Mouse (Mus musculus) olfactory bulb, adult 2 months (tissue): ENCODE results near the gene Slc7a15. TPM values are rescaled to one million over a fixed set of nuclear protein-coding genes. Genes with fewer than 3 reads are reported as not detected.
A peak's percentile ranks its signal among the peaks of the same experiment; 100 is the strongest.
"Not testable (repeated sequence)": the region's sequence is repeated elsewhere in the genome, so short reads cannot be mapped to it uniquely, and the experiment has no call there.

Experiments used
- H3K27ac ChIP-seq: fragments of 200-500 bp; 2 replicates; pipeline ENCODE4 v1.5.1; 2012; ENCODE audit warnings: low read depth, low read length; ENCODE audit not compliant: insufficient read depth
- H3K4me1 ChIP-seq: fragments of 200-500 bp; 2 replicates; pipeline ENCODE4 v1.6.1; 2012; ENCODE audit warnings: low read length; ENCODE audit not compliant: control insufficient read depth, insufficient read depth
- H3K4me3 ChIP-seq: fragments of 200-500 bp; 2 replicates; pipeline ENCODE4 v1.5.1; 2012; ENCODE audit warnings: mild to moderate bottlenecking, low read depth, low read length, moderate library complexity; ENCODE audit not compliant: insufficient read depth
- CTCF ChIP-seq: fragments of 200-500 bp; IDR thresholded peaks from 2 replicates; pipeline ENCODE4 v1.5.1; 2012; ENCODE audit warnings: low read depth, mild to moderate bottlenecking, low read length, moderate library complexity; ENCODE audit not compliant: insufficient read depth
- POLR2A ChIP-seq: fragments of 200-500 bp; IDR thresholded peaks from 2 replicates; pipeline ENCODE4 v1.6.1; 2012; ENCODE audit warnings: mild to moderate bottlenecking, low read depth, low read length, moderate library complexity; ENCODE audit not compliant: insufficient read depth
- WGBS: fragments of 180-500 bp; shearing (Covaris S2); methylation state at CpG from one replicate; pipeline ENCODE4 v1.1.7; 2018; 5-methylcytosine and 5-hydroxymethylcytosine counted together
- polyA plus RNA-seq: library from polyadenylated mRNA; stranded (reverse); fragments of >200 nt; gene quantifications from 2 replicates; pipeline ENCODE4 v1.2.4, GENCODE M21; 2012; ENCODE audit warnings: low replicate concordance; ENCODE audit not compliant: missing spikeins, insufficient read depth, insufficient read length

Gene Slc7a15
- polyA plus RNA-seq, 1 experiment: not detected

DNA sequence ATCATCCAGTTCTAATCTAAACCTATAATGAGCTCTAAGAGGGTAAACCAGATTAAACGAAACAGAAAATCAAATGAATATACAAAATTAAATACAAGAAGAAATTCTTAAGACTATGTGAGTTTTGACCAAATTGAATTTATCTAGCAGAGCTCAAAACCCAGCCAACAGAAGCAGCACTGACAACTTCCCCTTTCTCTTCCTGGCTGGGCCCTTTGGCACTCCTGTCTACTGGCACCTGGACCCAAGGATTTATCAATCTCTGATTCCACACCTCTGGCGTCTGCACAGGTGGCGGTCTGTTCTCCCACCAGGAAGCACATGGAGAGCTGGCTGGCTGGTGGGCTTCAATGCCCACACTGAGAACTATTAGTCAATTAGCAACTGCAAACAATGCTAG, 39.0 kb downstream of the Slc7a15 start:
- WGBS: 80% methylated on average over 3 of the region's 3 CpGs
- not testable (repeated sequence) for H3K27ac ChIP-seq, H3K4me1 ChIP-seq, H3K4me3 ChIP-seq

DNA sequence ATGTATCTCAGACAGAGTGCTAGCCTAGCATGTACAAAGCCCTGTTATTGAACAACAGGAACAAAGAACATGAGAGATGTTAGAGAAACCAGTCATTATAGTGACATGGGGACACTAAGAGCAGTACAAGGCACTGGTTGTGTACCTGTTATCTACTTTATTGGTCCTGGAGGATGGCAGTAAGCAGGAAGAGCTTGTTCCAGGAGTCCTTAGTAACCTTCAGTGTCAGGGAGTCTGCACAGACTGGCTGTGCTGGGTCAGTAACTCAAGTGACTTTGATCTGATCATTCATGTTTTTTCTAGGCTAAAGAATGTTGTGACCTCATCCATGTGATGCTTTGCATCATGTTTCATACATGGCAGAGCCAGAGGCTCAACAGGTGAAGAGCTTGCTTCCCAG, 42.7 kb downstream of the Slc7a15 start:
- no peak overlapping the region for H3K27ac ChIP-seq
- no peaks in the 10 kb centered on the region for H3K4me1 ChIP-seq
- no peak overlapping the region for H3K4me3 ChIP-seq
- TF ChIP-seq POLR2A (no peak), CTCF (no peak)

DNA sequence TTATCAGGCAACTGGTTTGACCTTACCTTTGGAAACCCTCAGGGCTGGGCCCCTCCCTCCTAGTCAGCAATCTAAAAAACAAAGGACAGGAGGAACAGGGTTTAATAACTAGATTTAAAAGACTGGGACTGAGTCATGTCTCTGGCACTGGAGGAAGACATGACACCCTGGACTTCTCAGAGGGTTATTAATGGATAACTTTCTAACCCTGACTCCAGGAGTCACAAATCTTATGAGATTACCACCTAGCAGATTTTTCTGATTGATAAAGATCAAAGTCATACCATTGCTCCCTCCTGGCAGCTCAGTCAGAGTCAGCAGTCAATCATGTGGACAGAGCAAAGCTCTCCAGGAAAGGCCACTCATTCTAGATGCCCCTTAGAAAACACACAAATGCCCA, 43.4 kb downstream of the Slc7a15 start:
- no peak for TF ChIP-seq CTCF
- no peak for TF ChIP-seq POLR2A
- no peak overlapping the region for H3K4me3 ChIP-seq
- H3K27ac ChIP-seq: no peak overlapping the region
- no peaks in the 10 kb centered on the region for H3K4me1 ChIP-seq

DNA sequence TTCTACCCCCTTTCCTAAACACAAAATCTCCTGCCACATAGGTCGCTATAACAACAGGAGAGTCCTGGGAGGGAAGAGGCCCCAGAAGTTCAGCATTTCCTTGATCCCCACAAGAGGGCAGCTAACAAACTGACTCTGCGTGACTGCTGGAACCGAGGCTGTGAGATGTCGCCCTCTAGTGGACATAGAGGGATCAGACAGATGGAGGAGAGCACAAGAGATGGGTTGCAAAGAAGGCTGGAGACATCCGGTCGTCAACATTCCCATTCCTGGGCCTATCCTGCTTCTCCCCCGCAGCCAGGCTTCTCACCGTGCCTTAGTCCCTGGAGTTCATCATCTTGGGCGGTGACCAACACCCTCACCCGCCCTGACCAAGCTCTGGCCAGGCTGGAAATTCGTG, 51.5 kb downstream of the Slc7a15 start:
- Histone ChIP-seq H3K4me3 (no peak overlapping the region), H3K4me1 (peaks cover 10% of the 10 kb centered on the region), H3K27ac (no peak overlapping the region)
- WGBS: 24% methylated on average over 11 of the region's 11 CpGs
- peak; percentile 79 for TF ChIP-seq CTCF
- TF ChIP-seq POLR2A: no peak

DNA sequence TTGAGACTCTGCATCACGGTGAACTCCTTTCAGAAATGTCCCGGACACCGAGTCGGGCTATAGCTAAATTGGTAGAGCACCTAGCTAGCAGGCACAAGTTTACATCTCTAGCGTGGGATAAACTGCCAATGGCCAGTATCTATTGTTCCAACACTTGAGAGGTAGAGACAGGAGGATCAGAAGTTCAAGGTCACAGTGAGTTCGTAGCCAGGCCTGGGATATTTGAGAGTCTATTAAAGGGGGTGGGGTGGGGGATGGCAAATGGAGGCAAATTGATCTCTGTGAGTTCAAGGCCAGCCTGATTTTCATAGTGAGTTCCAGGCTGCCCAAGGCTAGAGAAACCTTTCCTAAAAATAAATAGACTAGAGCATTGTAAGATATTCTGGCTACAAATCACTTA, 52.1 kb downstream of the Slc7a15 start:
- Histone ChIP-seq H3K27ac (no peak overlapping the region), H3K4me3 (no peak overlapping the region), H3K4me1 (peaks cover 10% of the 10 kb centered on the region)
- WGBS: 95% methylated on average over 6 of the region's 6 CpGs
- no peak for TF ChIP-seq POLR2A
- no peak for TF ChIP-seq CTCF

DNA sequence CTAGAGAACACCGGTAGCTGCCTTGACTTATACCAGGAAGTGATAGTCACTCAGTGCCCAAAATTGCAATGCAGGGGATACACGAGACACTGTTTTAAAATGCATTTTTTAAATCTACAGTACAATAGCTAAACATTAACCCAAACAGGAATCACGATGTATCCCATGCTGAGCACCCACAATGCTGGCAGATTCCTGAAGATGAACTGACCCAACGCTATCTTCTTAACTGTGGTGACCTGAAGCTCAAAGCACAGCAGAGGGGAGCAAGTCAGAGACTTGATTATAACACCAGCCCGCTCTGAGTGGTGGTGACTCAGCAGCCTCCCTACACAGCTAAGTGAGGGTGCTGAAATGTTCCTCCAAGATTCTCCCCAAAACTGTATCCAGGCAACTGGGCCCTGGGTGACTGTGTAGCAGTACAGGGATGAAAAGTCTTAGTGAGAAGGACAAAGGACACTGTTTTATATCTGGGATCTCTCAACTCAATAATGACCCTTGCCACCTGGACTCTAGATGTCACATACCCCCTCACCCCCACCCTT, 53.7 kb downstream of the Slc7a15 start:
- H3K27ac ChIP-seq: peak overlapping the region; percentile 65
- no peak for TF ChIP-seq CTCF
- TF ChIP-seq POLR2A: no peak
- no peak overlapping the region for H3K4me3 ChIP-seq
- H3K4me1 ChIP-seq: peaks cover 10% of the 10 kb centered on the region
- 40% methylated on average over 5 of the region's 5 CpGs for WGBS

DNA sequence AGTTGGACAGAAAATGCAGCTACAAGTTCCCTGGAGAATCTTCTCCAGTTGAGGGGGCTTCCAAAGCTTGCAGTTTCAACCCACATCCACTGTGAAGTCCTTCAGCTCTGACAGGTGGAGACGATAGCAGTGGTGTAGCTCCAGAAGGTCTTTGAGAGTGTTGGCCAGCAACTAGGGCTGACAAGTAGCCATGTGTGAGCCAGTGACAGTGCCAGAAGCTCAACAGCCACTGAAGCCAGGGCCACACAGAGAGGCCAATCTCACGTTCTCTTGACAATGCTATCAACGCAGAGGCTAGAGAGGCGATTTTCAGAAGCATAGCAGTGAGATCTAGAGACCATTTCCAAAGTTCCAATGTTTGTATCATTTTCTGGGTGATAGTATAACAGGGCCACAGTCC, 56.5 kb downstream of the Slc7a15 start:
- 74% methylated on average over 4 of the region's 4 CpGs for WGBS

DNA sequence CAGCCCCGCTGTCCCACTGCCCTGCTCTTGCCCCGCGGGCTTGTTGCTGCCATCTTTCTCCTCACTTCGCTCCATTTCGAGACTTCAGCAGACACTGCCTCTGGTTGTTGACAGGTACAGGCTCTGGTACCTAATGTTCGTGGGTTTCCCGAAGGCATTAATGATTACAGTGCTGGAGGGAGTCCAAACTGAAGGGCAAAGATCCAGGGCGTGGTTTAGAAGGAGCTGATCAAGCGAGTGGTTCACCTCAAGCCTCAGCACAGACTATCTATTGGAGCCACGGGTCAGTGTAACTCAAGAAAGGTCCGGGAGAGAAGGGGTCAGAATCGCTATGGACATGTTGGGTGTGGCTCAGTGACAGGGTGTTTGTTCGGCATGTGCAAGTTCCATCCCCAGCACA, 59.4 kb downstream of the Slc7a15 start:
- Histone ChIP-seq H3K27ac (no peak overlapping the region), H3K4me1 (no peaks in the 10 kb centered on the region), H3K4me3 (no peak overlapping the region)
- TF ChIP-seq CTCF (no peak), POLR2A (no peak)
- WGBS: 87% methylated on average over 13 of the region's 13 CpGs

More for the DNA sequence above, 56.5 kb downstream of the Slc7a15 start:
- Histone ChIP-seq H3K4me3 (no peak overlapping the region), H3K27ac (no peak overlapping the region), H3K4me1 (peaks cover 8% of the 10 kb centered on the region)
- TF ChIP-seq POLR2A (no peak), CTCF (no peak)

DNA sequence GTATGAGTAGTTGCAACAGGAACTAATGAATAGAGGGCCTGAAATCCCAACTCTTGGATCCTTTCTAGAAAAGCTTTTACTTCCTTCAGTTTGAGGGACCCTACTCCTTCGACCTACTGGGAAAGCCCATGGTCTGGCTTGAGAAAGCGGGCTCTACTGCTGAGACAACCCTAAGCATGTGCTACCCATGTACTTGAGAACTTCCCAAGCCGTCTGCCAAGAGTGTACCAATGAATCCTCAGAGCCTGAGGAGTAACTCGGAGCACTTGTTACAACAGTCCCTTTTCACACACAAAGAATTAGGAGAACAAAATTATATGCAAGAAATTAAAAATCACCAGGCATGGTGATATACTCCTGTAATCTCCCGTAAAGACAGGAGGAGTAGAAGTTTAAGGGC, 61.6 kb downstream of the Slc7a15 start:
- H3K27ac ChIP-seq: no peak overlapping the region
- no peak for TF ChIP-seq POLR2A
- no peak for TF ChIP-seq CTCF
- 92% methylated on average over 5 of the region's 5 CpGs for WGBS
- no peak overlapping the region for H3K4me3 ChIP-seq
- no peaks in the 10 kb centered on the region for H3K4me1 ChIP-seq

DNA sequence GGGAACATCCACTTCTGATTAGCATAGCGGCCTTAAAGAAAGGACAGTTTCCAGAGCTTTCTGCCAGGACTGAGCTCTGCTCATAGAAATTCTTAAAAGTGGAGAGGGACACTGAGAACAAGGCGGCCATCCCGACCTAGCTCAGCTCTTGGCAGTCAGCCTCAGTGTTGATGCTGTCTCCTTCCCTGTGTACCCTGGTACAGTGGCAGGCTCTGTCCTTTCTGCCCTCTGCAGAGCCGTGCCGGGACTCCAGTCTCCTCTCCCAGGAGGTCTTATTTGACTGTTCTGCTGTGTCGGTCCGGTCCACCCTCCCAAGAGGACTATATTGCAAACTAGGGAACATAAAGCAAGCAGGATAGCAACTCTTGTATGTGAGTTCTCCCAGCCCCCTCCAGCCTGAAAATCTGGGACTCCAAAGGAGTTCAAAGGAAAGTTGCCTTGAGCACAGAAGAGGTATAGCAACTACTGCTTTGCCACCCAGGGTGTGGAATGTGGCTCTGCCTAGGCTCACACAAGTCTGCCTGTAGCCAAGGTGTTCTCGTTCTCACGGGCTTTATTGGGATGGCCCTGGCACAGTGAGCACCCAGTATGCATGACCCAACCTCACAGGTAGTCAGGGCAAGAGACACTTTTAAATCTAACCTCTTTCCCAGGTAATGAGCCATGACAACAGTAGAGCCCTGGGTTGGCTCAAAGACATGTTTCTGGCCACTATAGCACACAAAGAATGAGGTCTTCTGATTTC, 62.5 kb downstream of the Slc7a15 start:
- no peak overlapping the region for H3K4me3 ChIP-seq
- no peaks in the 10 kb centered on the region for H3K4me1 ChIP-seq
- no peak overlapping the region for H3K27ac ChIP-seq
- no peak for TF ChIP-seq POLR2A
- 65% methylated on average over 9 of the region's 9 CpGs for whole genome bisulfite sequencing
